Mouse (Mus musculus): ENCODE results near the gene Emilin2. TPM values are rescaled to one million over a fixed set of nuclear protein-coding genes. Genes with fewer than 3 reads are reported as not detected.

Gene Emilin2
- polyA plus RNA-seq, 1 experiment from 2014 or later = 2.5 TPM

GRCm38 (mm10) chr17:71256806-71257536, 54.8 kb downstream of the Emilin2 start:
- no peak for ATAC-seq

DNA sequence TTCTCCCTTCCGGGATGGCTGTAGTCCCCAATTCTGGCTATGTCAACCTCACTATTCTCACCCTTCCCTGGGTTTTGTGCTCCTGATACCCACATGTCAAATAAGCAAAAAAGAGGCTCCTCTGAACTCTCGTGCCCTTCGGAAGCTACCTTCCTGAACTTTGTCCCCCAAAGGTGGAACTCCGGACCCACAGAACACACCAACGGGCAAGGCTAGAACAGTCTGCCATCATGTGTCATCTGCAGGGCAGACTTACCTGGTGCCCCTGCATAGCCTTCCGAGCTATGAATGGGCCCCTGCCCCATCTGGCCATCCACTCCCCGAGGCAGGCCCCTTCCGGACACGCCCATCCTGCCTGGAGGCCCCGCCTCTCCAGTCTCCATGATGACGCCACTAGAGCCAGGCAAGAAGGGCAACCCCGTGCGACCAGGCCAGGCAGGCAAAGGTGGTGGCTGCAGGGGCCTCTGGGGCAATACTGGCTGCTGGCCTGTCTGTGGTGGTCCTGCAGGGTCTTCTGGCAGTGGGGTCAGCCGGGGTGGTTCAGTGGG, 55.6 kb downstream of the Emilin2 start:
- no peak for ATAC-seq
- no peak overlapping the region for H3K9ac ChIP-seq (replicated peaks)
- no peak overlapping the region for H3K4me2 ChIP-seq (replicated peaks)
- H3K4me1 ChIP-seq (replicated peaks) = 0 out of 2 replicates have a peak, but pooled peaks cover 2% of the 10 kb centered on the region
- H3K36me3 ChIP-seq = peaks cover 7% of the 10 kb centered on the region; the same call in 1 of the 2 replicates
- H3K4me3 ChIP-seq (replicated peaks) = no peak overlapping the region
- H3K9me3 ChIP-seq = no peaks in the 10 kb centered on the region
- no peaks in the 10 kb centered on the region for H3K27me3 ChIP-seq
- 89% methylated on average over 14 of the region's 14 CpGs for WGBS
- no peak overlapping the region for H3K27ac ChIP-seq

More at GRCm38 (mm10) chr17:71256806-71257536, 54.8 kb downstream of the Emilin2 start:
- Histone ChIP-seq H3K4me3 (replicated peaks) (no peak overlapping the region), H3K9ac (replicated peaks) (no peak overlapping the region), H3K4me2 (replicated peaks) (no peak overlapping the region), H3K9me3 (no peaks in the 10 kb centered on the region), H3K27me3 (no peaks in the 10 kb centered on the region), H3K27ac (no peak overlapping the region), H3K36me3 (peaks cover 6% of the 10 kb centered on the region; the same call in 1 of the 2 replicates), H3K4me1 (replicated peaks) (no peaks in the 10 kb centered on the region)
- 91% methylated on average over 13 of the region's 13 CpGs for WGBS

DNA sequence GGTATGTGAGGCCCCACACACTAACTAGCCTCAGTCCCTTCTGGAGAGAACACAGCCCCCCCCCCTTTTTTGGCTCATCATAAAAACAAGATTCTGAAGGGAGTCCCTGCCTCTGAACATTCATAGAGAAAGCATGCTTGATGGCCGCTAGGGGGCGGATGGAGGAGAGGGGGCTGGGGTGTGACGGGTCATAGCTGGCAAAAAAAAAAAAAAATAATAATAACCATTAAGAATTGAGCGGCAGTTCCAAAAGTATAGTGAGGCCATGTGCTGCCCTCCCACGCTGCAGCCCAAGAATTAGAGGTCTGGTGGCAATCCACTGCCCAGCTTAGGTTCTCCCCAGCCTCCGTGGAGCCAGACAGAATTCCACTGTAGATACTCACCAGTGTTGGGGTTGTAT, 57.0 kb downstream of the Emilin2 start:
- WGBS = 59% methylated on average over 6 of the region's 6 CpGs
- Histone ChIP-seq H3K36me3 (peaks cover 17% of the 10 kb centered on the region), H3K9me3 (no peaks in the 10 kb centered on the region), H3K27ac (no peak overlapping the region), H3K27me3 (no peaks in the 10 kb centered on the region), H3K9ac (replicated peaks) (no peak overlapping the region), H3K4me2 (replicated peaks) (no peak overlapping the region), H3K4me1 (replicated peaks) (0 out of 2 replicates have a peak, but pooled peaks cover 2% of the 10 kb centered on the region), H3K4me3 (replicated peaks) (no peak overlapping the region)
- no peak for ATAC-seq

DNA sequence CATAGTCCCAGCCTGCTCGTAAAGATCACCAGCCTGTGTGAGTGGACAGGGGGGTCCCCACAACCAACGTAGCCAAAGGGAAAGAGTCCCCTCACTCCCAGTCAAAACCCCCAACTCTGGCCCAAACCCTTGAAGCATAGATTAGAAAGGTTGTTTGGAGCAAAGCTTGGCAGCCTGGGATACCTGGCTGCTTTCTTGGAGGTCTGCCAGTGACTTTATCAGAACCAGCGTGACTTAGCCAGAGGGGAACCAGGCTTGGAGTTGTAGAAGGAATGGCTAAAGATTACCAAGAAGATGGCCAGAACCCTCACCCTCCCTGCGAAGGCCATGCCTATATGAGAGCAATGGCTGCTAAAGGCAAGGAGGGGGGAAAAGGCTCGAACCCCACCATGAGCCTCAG, 57.7 kb downstream of the Emilin2 start:
- no peak for ATAC-seq
- no peak overlapping the region for H3K4me3 ChIP-seq (replicated peaks)
- H3K27me3 ChIP-seq = no peaks in the 10 kb centered on the region
- peaks cover 18% of the 10 kb centered on the region for H3K36me3 ChIP-seq
- 0 out of 2 replicates have a peak, but pooled peaks cover 2% of the 10 kb centered on the region for H3K4me1 ChIP-seq (replicated peaks)
- no peak overlapping the region for H3K4me2 ChIP-seq (replicated peaks)
- H3K9ac ChIP-seq (replicated peaks) = no peak overlapping the region
- WGBS = 88% methylated on average over 5 of the region's 5 CpGs
- no peak overlapping the region for H3K27ac ChIP-seq
- H3K9me3 ChIP-seq = no peaks in the 10 kb centered on the region

DNA sequence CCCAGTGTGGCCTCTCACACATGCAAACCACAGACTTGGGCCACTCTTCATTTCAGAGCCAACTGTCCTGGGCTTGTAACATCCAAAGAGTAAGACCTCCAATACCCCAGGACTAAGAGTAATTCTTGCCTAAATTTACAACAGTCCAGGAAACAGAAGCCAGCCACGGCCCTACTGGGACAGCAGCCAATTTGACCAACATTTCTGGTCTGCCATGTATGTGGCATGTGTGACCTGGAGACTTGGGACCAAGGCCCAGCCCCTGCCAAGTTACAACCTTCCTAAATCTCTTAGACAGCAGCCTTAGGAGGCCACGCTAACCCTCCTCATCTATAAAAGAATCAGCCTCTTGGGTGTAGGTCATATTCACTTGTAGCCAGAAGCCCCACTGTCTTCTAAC, 58.4 kb downstream of the Emilin2 start:
- Histone ChIP-seq H3K27ac (no peak overlapping the region), H3K4me3 (replicated peaks) (no peak overlapping the region), H3K27me3 (no peaks in the 10 kb centered on the region), H3K9me3 (no peaks in the 10 kb centered on the region), H3K9ac (replicated peaks) (no peak overlapping the region), H3K36me3 (peaks cover 25% of the 10 kb centered on the region), H3K4me2 (replicated peaks) (no peak overlapping the region), H3K4me1 (replicated peaks) (0 out of 2 replicates have a peak, but pooled peaks cover 2% of the 10 kb centered on the region)
- WGBS = 92% methylated on average over 2 of the region's 2 CpGs
- ATAC-seq = no peak

- ATAC-seq = no peak
- no peak overlapping the region for H3K9ac ChIP-seq (replicated peaks)
- peaks cover 37% of the 10 kb centered on the region for H3K36me3 ChIP-seq
- no peaks in the 10 kb centered on the region for H3K27me3 ChIP-seq
- no peak overlapping the region for H3K27ac ChIP-seq
- H3K4me2 ChIP-seq (replicated peaks) = no peak overlapping the region
- H3K4me1 ChIP-seq (replicated peaks) = 0 out of 2 replicates have a peak, but pooled peaks cover 2% of the 10 kb centered on the region
- no peaks in the 10 kb centered on the region for H3K9me3 ChIP-seq
- 90% methylated on average over 9 of the region's 9 CpGs for WGBS
- no peak overlapping the region for H3K4me3 ChIP-seq (replicated peaks)
These were observed 59.7 kb downstream of the Emilin2 start for GRCm38 (mm10) chr17:71252101-71252500.

GRCm38 (mm10) chr17:71251601-71252001, 60.2 kb downstream of the Emilin2 start:
- peaks cover 42% of the 10 kb centered on the region for H3K36me3 ChIP-seq
- no peak overlapping the region for H3K4me3 ChIP-seq (replicated peaks)
- no peak overlapping the region for H3K27ac ChIP-seq
- H3K4me2 ChIP-seq (replicated peaks) = no peak overlapping the region
- H3K9me3 ChIP-seq = no peaks in the 10 kb centered on the region
- H3K9ac ChIP-seq (replicated peaks) = no peak overlapping the region
- H3K4me1 ChIP-seq (replicated peaks) = 0 out of 2 replicates have a peak, but pooled peaks cover 2% of the 10 kb centered on the region
- ATAC-seq = no peak
- 75% methylated on average over 6 of the region's 6 CpGs for WGBS
- H3K27me3 ChIP-seq = no peaks in the 10 kb centered on the region

DNA sequence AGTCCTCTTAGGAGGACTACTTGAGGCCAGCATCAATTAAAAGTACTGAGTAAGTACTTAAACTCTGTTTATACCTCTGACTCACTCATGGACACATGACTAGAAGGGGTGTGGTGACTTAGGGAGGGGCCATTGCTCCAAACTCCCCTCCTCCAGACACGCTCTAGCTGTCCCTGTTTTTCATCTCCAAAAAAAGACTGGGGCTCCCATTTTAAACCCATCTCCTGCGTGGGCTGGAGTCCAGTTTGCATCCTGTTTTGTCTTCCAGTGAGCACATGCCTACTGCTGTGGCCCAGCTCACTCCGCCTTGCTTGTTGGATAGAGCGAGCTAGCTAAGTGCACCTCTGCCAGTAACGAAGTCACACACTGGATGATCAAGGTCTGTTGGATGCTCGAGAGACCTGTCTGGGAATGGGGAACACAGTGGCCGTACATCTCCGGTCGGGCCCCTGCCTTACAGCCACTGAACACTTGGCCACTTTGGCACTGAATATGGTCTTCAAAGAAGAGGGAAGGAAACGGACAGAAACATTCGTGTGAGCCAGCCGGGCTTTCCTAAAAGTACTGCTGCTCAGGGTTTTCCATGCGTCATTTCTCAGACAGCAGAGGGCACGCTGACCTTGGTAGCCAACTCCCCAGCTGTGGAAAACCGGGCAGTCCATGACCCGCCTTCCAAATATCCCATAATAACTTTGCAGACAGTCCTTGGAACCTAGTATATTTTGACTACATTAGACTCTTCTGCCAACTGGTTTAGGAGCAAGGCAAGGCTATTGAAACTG, 60.8 kb downstream of the Emilin2 start:
- WGBS = 90% methylated on average over 16 of the region's 16 CpGs
- Histone ChIP-seq H3K27ac (no peak overlapping the region), H3K4me2 (replicated peaks) (no peak overlapping the region), H3K9me3 (no peaks in the 10 kb centered on the region), H3K36me3 (peaks cover 48% of the 10 kb centered on the region), H3K4me1 (replicated peaks) (0 out of 2 replicates have a peak, but pooled peaks cover 2% of the 10 kb centered on the region), H3K9ac (replicated peaks) (no peak overlapping the region), H3K27me3 (no peaks in the 10 kb centered on the region), H3K4me3 (replicated peaks) (no peak overlapping the region)
- ATAC-seq = no peak

DNA sequence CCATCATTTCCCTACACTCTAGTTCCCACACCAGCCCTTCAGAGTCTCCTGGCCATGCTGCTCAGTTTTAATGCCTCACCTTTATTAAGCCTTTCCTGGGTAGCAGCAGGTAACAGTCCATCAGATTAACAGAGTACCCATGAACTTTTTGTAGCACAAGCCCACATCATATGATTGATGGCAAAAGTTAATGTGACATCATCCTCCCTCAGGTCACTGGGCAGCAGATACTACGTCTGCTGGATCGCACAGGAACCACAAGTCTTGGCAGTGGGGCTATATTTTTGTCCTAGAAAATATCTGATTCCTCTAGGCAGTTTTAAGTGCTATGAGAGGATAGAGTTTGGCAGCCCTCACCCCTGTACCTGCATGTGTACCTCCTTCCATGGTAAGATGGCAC, 61.7 kb downstream of the Emilin2 start:
- no peak overlapping the region for H3K4me3 ChIP-seq (replicated peaks)
- WGBS = 91% methylated on average over 2 of the region's 2 CpGs
- H3K27ac ChIP-seq = no peak overlapping the region
- no peak overlapping the region for H3K4me2 ChIP-seq (replicated peaks)
- no peaks in the 10 kb centered on the region for H3K27me3 ChIP-seq
- no peak overlapping the region for H3K9ac ChIP-seq (replicated peaks)
- ATAC-seq = no peak
- H3K9me3 ChIP-seq = no peaks in the 10 kb centered on the region
- H3K36me3 ChIP-seq = peaks cover 57% of the 10 kb centered on the region
- 0 out of 2 replicates have a peak, but pooled peaks cover 2% of the 10 kb centered on the region for H3K4me1 ChIP-seq (replicated peaks)

GRCm38 (mm10) chr17:71248963-71249362, 62.8 kb downstream of the Emilin2 start:
- no peak for ATAC-seq
- 91% methylated on average over 6 of the region's 6 CpGs for WGBS
- peaks cover 68% of the 10 kb centered on the region for H3K36me3 ChIP-seq

DNA sequence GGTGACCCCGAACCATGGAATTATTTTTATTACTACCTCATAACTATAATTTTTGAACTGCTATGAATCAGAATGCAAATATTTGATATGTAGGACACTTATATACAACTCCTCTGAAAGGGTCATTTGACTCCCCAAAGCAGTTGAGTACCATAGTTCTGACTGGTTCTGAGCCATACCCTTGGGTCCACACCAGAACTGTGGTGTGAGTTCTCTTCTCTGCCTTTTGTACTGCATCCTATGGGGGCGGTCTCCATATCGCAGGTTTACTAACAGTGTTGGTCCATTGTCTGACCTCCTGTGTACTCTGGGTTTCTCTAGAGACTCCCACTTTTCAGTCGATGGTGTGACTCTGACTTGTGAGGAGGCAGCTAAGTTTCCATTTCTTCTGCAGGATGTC, 65.8 kb downstream of the Emilin2 start:
- H3K27me3 ChIP-seq = no peaks in the 10 kb centered on the region
- H3K9me3 ChIP-seq = no peaks in the 10 kb centered on the region
- no peak overlapping the region for H3K27ac ChIP-seq
- ATAC-seq = no peak
- H3K9ac ChIP-seq (replicated peaks) = no peak overlapping the region
- no peak overlapping the region for H3K4me3 ChIP-seq (replicated peaks)
- H3K4me2 ChIP-seq (replicated peaks) = no peak overlapping the region
- 92% methylated on average over 4 of the region's 4 CpGs for WGBS
- H3K36me3 ChIP-seq = peaks cover 88% of the 10 kb centered on the region
- H3K4me1 ChIP-seq (replicated peaks) = no peaks in the 10 kb centered on the region

More at GRCm38 (mm10) chr17:71248963-71249362, 62.8 kb downstream of the Emilin2 start:
- no peaks in the 10 kb centered on the region for H3K9me3 ChIP-seq
- no peak overlapping the region for H3K9ac ChIP-seq (replicated peaks)
- H3K4me1 ChIP-seq (replicated peaks) = 0 out of 2 replicates have a peak, but pooled peaks cover 2% of the 10 kb centered on the region
- H3K27me3 ChIP-seq = no peaks in the 10 kb centered on the region
- H3K27ac ChIP-seq = no peak overlapping the region
- no peak overlapping the region for H3K4me3 ChIP-seq (replicated peaks)
- no peak overlapping the region for H3K4me2 ChIP-seq (replicated peaks)

- Histone ChIP-seq H3K4me3 (replicated peaks) (no peak overlapping the region), H3K36me3 (peaks cover 89% of the 10 kb centered on the region), H3K9ac (replicated peaks) (no peak overlapping the region), H3K27ac (no peak overlapping the region), H3K9me3 (no peaks in the 10 kb centered on the region), H3K4me1 (replicated peaks) (no peaks in the 10 kb centered on the region), H3K27me3 (no peaks in the 10 kb centered on the region), H3K4me2 (replicated peaks) (no peak overlapping the region)
- no peak for ATAC-seq
- WGBS = 97% methylated on average over 15 of the region's 15 CpGs
These were observed 66.6 kb downstream of the Emilin2 start for GRCm38 (mm10) chr17:71245133-71245532.

Measured in midbrain, embryonic 13.5 days (tissue).